Mouse (Mus musculus) stomach, postnatal 0 days (tissue): ENCODE results near the gene Gyg.

Source experiments
- CTCF ChIP-seq: IDR thresholded peaks from 2 replicates; pipeline ENCODE4 v1.5.1; 2016; ENCODE audit warnings: antibody characterized with exemption, low read depth, mild to moderate bottlenecking, moderate library complexity
- EP300 ChIP-seq: optimal IDR thresholded peaks from 2 replicates; pipeline ENCODE3; 2016; ENCODE audit warnings: antibody characterized with exemption

DNA sequence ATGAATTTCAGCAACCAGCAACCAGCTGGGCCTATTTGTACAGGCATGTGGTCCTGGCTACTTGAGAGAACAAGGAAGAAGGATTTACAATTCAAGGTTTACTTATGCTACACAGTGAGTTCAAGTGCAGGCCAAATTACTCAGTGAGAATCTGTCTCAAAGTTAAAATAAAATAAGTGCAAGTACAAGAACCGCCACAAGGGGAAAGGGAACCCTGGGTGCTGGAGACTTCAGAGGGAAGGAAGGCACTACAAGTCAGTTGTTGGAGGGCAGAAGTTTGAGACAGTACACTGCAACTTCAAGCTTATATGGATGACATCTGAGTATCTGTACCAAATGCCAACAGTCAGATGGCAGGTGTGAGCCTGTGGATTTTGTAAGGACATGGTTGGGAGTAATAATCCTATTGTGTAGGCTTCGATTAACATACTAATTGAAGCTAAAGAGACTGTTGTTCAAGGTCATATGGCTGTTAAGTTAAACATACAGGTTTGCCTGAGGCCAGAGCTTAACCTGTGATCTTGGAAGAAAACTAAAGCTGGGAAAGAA lies 28.0 kb downstream of the Gyg start:
- TF ChIP-seq CTCF = peak; percentile 47
- no peak for TF ChIP-seq EP300
